In genomic region chr2:75991581-75992205, GRCm38 (mm10) we compare ENCODE assay signal across 13 mouse cellular contexts. TPM values are rescaled to one million over a fixed set of nuclear protein-coding genes. Genes with fewer than 3 reads are reported as not detected.
DNase-seq lines count a peak whose midpoint lies in the region; ATAC-seq and TF ChIP-seq lines count a peak whose summit lies in the region.
"Had no signal": no experiment of that assay in that cellular context is flagged by ENCODE, and none has a peak within 500 bp of the region (broad histone marks: within the 10 kb centered on the region; RNA-seq: fewer than 3 reads in every experiment).

No protein-coding gene starts in this region.

- intact Hi-C loops in left cerebral cortex, postnatal 25 days (cut with DNase I): no loop called here

- H3K27me3 ChIP-seq in lung, embryonic 16.5 days (ENCODE audit: control insufficient read depth, insufficient read depth, low read depth, low read length): no peaks in the 10 kb centered on the region
- H3K27me3 ChIP-seq in embryonic facial prominence, embryonic 15.5 days: no peaks in the 10 kb centered on the region
- no peaks in the 10 kb centered on the region for H3K27me3 ChIP-seq in limb, embryonic 15.5 days
- H3K27me3 ChIP-seq: forebrain, embryonic 12.5 days; midbrain, embryonic 12.5 days; stomach, embryonic 15.5 days had no signal

- H3K9me3 ChIP-seq in lung, embryonic 16.5 days (ENCODE audit: control insufficient read depth, low read length): no peaks in the 10 kb centered on the region
- no peaks in the 10 kb centered on the region for H3K9me3 ChIP-seq in embryonic facial prominence, embryonic 15.5 days (replicated peaks)
- H3K9me3 ChIP-seq in limb, embryonic 15.5 days: no peaks in the 10 kb centered on the region
- H3K9me3 ChIP-seq: forebrain, embryonic 12.5 days; G1E; midbrain, embryonic 12.5 days; stomach, embryonic 15.5 days had no signal

- ATAC-seq in lung, embryonic 16.5 days (ENCODE audit: low read depth): peak; percentile 77
- no peak for ATAC-seq in embryonic facial prominence, embryonic 15.5 days (ENCODE audit: insufficient number of reproducible peaks, low FRiP score, low TSS enrichment, low read depth)
- peak; percentile 50; the same call in 1 of the 2 replicates for ATAC-seq in limb, embryonic 15.5 days (ENCODE audit: insufficient number of reproducible peaks, low FRiP score, low TSS enrichment, low read depth)

- no peak for TF ChIP-seq POLR2A in lung, adult 2 months (IDR thresholded peaks at IDR 0.05; ENCODE audit: borderline replicate concordance, extremely low read depth, low read depth, low read length)

- H3K9ac ChIP-seq in lung, embryonic 16.5 days (ENCODE audit: low read length): no peak overlapping the region
- no peak overlapping the region for H3K9ac ChIP-seq in embryonic facial prominence, embryonic 15.5 days
- no peak overlapping the region for H3K9ac ChIP-seq in limb, embryonic 15.5 days
- H3K9ac ChIP-seq: forebrain, embryonic 12.5 days; liver, embryonic 14.5 days; midbrain, embryonic 12.5 days; stomach, embryonic 15.5 days had no signal

- 15% methylated on average over 6 of the region's 6 CpGs for WGBS in lung, embryonic 16.5 days
- WGBS in lung, adult 2 months: 41% methylated on average over 6 of the region's 6 CpGs
- 12% methylated on average over 6 of the region's 6 CpGs for WGBS in embryonic facial prominence, embryonic 15.5 days
- WGBS in limb, embryonic 15.5 days: 16% methylated on average over 6 of the region's 6 CpGs

- no peak overlapping the region for H3K4me2 ChIP-seq in lung, embryonic 16.5 days (ENCODE audit: low read depth, low read length)
- H3K4me2 ChIP-seq in embryonic facial prominence, embryonic 15.5 days (replicated peaks): no peak overlapping the region
- H3K4me2 ChIP-seq in limb, embryonic 15.5 days: no peak overlapping the region
- H3K4me2 ChIP-seq: forebrain, embryonic 12.5 days; midbrain, embryonic 12.5 days had no signal

- H3K27ac ChIP-seq in lung, embryonic 16.5 days (ENCODE audit: low read length): peak overlapping the region; percentile 17; the same call in 1 of the 2 replicates
- peak overlapping the region; percentile 18 for H3K27ac ChIP-seq in embryonic facial prominence, embryonic 15.5 days (replicated peaks)
- H3K27ac ChIP-seq in limb, embryonic 15.5 days: peak overlapping the region; percentile 23; the same call in 1 of the 2 replicates
- H3K27ac ChIP-seq: forebrain, embryonic 12.5 days; liver, embryonic 14.5 days; midbrain, embryonic 12.5 days; stomach, embryonic 15.5 days had no signal

- H3K36me3 ChIP-seq in lung, embryonic 16.5 days (ENCODE audit: control insufficient read depth, insufficient read depth, low read length): no peaks in the 10 kb centered on the region
- no peaks in the 10 kb centered on the region for H3K36me3 ChIP-seq in embryonic facial prominence, embryonic 15.5 days
- H3K36me3 ChIP-seq in limb, embryonic 15.5 days: no peaks in the 10 kb centered on the region
- H3K36me3 ChIP-seq: forebrain, embryonic 12.5 days; G1E; midbrain, embryonic 12.5 days; stomach, embryonic 15.5 days had no signal

- TF ChIP-seq CTCF in lung, adult 2 months (IDR thresholded peaks at IDR 0.05; ENCODE audit: insufficient read depth, low read length): no peak

- peaks cover 37% of the 10 kb centered on the region for H3K4me1 ChIP-seq in lung, embryonic 16.5 days (replicated peaks; ENCODE audit: control insufficient read depth, insufficient read depth, low read length)
- peaks cover 3% of the 10 kb centered on the region; the same call in 1 of the 2 replicates for H3K4me1 ChIP-seq in lung, adult 2 months (ENCODE audit: control insufficient read depth, insufficient read depth, low read length)
- H3K4me1 ChIP-seq in embryonic facial prominence, embryonic 15.5 days: peaks cover 32% of the 10 kb centered on the region
- H3K4me1 ChIP-seq in limb, embryonic 15.5 days: peaks cover 34% of the 10 kb centered on the region

- no peak overlapping the region for H3K4me3 ChIP-seq in lung, embryonic 16.5 days (ENCODE audit: low read length)
- H3K4me3 ChIP-seq in lung, adult 2 months (replicated peaks; ENCODE audit: extremely low read depth, low read depth, low read length): no peak overlapping the region
- no peak overlapping the region for H3K4me3 ChIP-seq in embryonic facial prominence, embryonic 15.5 days (replicated peaks)
- H3K4me3 ChIP-seq in limb, embryonic 15.5 days: no peak overlapping the region
- H3K4me3 ChIP-seq: forebrain, embryonic 12.5 days; midbrain, embryonic 12.5 days; stomach, embryonic 15.5 days had no signal

- DNase-seq in heart, adult 11 months: peak; percentile 82
- DNase-seq in heart, postnatal 4 days: no peak
- no peak for DNase-seq in lung, adult 2 months
- DNase-seq in testis, postnatal 14 days (ENCODE audit: low spot score): no peak
- no peak for DNase-seq in left cerebral cortex, postnatal 25 days (ENCODE audit: low spot score in 2 of 2)

RNA-seq across cellular contexts. Expression of gene Ttc30a1, which starts 9.9 kb away (rescaled TPM):
- 1 to 10 TPM; 3.4 to 3.6 TPM for total RNA-seq in heart, postnatal 4 days (2021)
- 8.9 and 10.1 TPM in 2 replicates for polyA plus RNA-seq in lung, embryonic 16.5 days (2015; fragmentation: Nextera tagmentation; extraction: Ambion mirVana)
- polyA plus RNA-seq in lung, adult 2 months (2012; rRNA removed): 2.3 and 3.0 TPM in 2 replicates
- polyA plus RNA-seq in embryonic facial prominence, embryonic 15.5 days (2015; fragmentation: Nextera tagmentation; extraction: Ambion mirVana): 6.8 and 7.5 TPM in 2 replicates
- 6.0 and 6.3 TPM in 2 replicates for polyA plus RNA-seq in limb, embryonic 15.5 days (2015; fragmentation: Nextera tagmentation; extraction: Ambion mirVana)
- total RNA-seq in left cerebral cortex, postnatal 25 days (2021): 1 to 10 TPM; 2.8 to 3.1 TPM
- total RNA-seq: G1E had no signal
- polyA plus RNA-seq: G1E had no signal

RNA-seq across cellular contexts. Expression of gene Ttc30a2, which starts 13.7 kb away (rescaled TPM):
- 1 to 10 TPM in 1 of 2 experiments, under 1 TPM in 1; 0.88 to 1.7 TPM for total RNA-seq in heart, postnatal 4 days (2021)
- polyA plus RNA-seq in lung, embryonic 16.5 days (2015; fragmentation: Nextera tagmentation; extraction: Ambion mirVana): 0.34 and 0.54 TPM in 2 replicates
- 0.33 and 0.60 TPM in 2 replicates for polyA plus RNA-seq in lung, adult 2 months (2012; rRNA removed)
- polyA plus RNA-seq in embryonic facial prominence, embryonic 15.5 days (2015; fragmentation: Nextera tagmentation; extraction: Ambion mirVana): 0.35 and 0.43 TPM in 2 replicates
- polyA plus RNA-seq in limb, embryonic 15.5 days (2015; fragmentation: Nextera tagmentation; extraction: Ambion mirVana): 0.18 and 0.30 TPM in 2 replicates
- total RNA-seq in left cerebral cortex, postnatal 25 days (2021): under 1 TPM; 0.25 to 0.85 TPM
- polyA plus RNA-seq: G1E had no signal

RNA-seq across cellular contexts. Expression of gene Ttc30b, which starts 53.3 kb away (rescaled TPM):
- 1 to 10 TPM; 8.0 to 8.6 TPM for total RNA-seq in heart, postnatal 4 days (2021)
- 20.5 and 22.4 TPM in 2 replicates for polyA plus RNA-seq in lung, embryonic 16.5 days (2015; fragmentation: Nextera tagmentation; extraction: Ambion mirVana)
- polyA plus RNA-seq in lung, adult 2 months (2012; rRNA removed): 15.7 and 17.5 TPM in 2 replicates
- 16.5 and 21.7 TPM in 2 replicates for polyA plus RNA-seq in embryonic facial prominence, embryonic 15.5 days (2015; fragmentation: Nextera tagmentation; extraction: Ambion mirVana)
- 12.8 and 12.9 TPM in 2 replicates for polyA plus RNA-seq in limb, embryonic 15.5 days (2015; fragmentation: Nextera tagmentation; extraction: Ambion mirVana)
- total RNA-seq in left cerebral cortex, postnatal 25 days (2021): 10 to 100 TPM; 12.0 to 13.2 TPM
